Mouse (Mus musculus) forebrain, embryonic 10.5 days (tissue): Measurements from ENCODE around the gene Usp39. TPM values are rescaled to one million over a fixed set of nuclear protein-coding genes. Genes with fewer than 3 reads are reported as not detected.

Experiments
- DNase-seq: peaks from one replicate; pipeline ENCODE4 v3.0.0-alpha.2; 2017; ENCODE audit warnings: low spot score; ENCODE audit errors: extremely low spot score
- H3K27ac ChIP-seq: fragments of 300-500 bp; sonication (generic); 2 replicates; pipeline ENCODE4 v1.5.1; 2016; ENCODE audit warnings: mild to moderate bottlenecking
- H3K27me3 ChIP-seq: fragments of 300-500 bp; sonication (generic); 2 replicates; pipeline ENCODE4 v1.6.1; 2016; ENCODE audit warnings: mild to moderate bottlenecking; ENCODE audit not compliant: poor library complexity, severe bottlenecking
- H3K36me3 ChIP-seq: fragments of 300-500 bp; sonication (generic); replicated peaks from 2 replicates; pipeline ENCODE4 v1.6.1; 2016; ENCODE audit warnings: mild to moderate bottlenecking, moderate library complexity
- H3K4me1 ChIP-seq: fragments of 300-500 bp; sonication (generic); 2 replicates; pipeline ENCODE4 v1.6.1; 2016
- H3K4me3 ChIP-seq: fragments of 300-500 bp; sonication (generic); 2 replicates; pipeline ENCODE4 v1.5.1; 2016; ENCODE audit warnings: mild to moderate bottlenecking, moderate library complexity
- H3K9me3 ChIP-seq: fragments of 300-500 bp; sonication (generic); 2 replicates; pipeline ENCODE4 v1.6.1; 2016; ENCODE audit warnings: mild to moderate bottlenecking, moderate library complexity
- WGBS: fragments of 180-500 bp; shearing (Covaris S2); methylation state at CpG from one replicate; pipeline ENCODE4 v1.1.7; 2016; 5-methylcytosine and 5-hydroxymethylcytosine counted together
- polyA plus RNA-seq: library from polyadenylated mRNA; unstranded; fragments of >200 nt; fragmentation: Nextera tagmentation; extraction: Ambion mirVana; gene quantifications from 2 replicates; pipeline ENCODE4 v1.2.1, GENCODE M21; 2016

The Usp39 gene
- polyA plus RNA-seq, 1 experiment from 2014 or later: 90.1 TPM

- 83% methylated on average over 5 of the region's 5 CpGs for WGBS
- Histone ChIP-seq H3K4me3 (no peak overlapping the region), H3K27ac (no peak overlapping the region), H3K36me3 (peaks cover 100% of the 10 kb centered on the region), H3K27me3 (no peaks in the 10 kb centered on the region), H3K9me3 (no peaks in the 10 kb centered on the region), H3K4me1 (no peaks in the 10 kb centered on the region)
- no peak for DNase-seq
Observed at GRCm38 (mm10) chr6:72333111-72333510, 11.9 kb downstream of the Usp39 start.

- Histone ChIP-seq H3K27ac (no peak overlapping the region), H3K4me3 (no peak overlapping the region), H3K4me1 (no peaks in the 10 kb centered on the region), H3K36me3 (peaks cover 99% of the 10 kb centered on the region), H3K9me3 (no peaks in the 10 kb centered on the region), H3K27me3 (no peaks in the 10 kb centered on the region)
- WGBS: 94% methylated on average over 4 of the region's 4 CpGs
- DNase-seq: no peak
Observed at GRCm38 (mm10) chr6:72330133-72330532, 14.9 kb downstream of the Usp39 start.

GRCm38 (mm10) chr6:72329019-72329418, 16.0 kb downstream of the Usp39 start:
- Histone ChIP-seq H3K27ac (no peak overlapping the region), H3K4me1 (no peaks in the 10 kb centered on the region), H3K4me3 (no peak overlapping the region), H3K27me3 (no peaks in the 10 kb centered on the region), H3K9me3 (no peaks in the 10 kb centered on the region), H3K36me3 (peaks cover 99% of the 10 kb centered on the region)
- DNase-seq: no peak
- 94% methylated on average over 5 of the region's 5 CpGs for WGBS

GRCm38 (mm10) chr6:72326274-72326673, 18.7 kb downstream of the Usp39 start:
- Histone ChIP-seq H3K4me3 (no peak overlapping the region), H3K27ac (no peak overlapping the region), H3K27me3 (no peaks in the 10 kb centered on the region), H3K4me1 (no peaks in the 10 kb centered on the region), H3K36me3 (peaks cover 99% of the 10 kb centered on the region), H3K9me3 (no peaks in the 10 kb centered on the region)
- WGBS: 77% methylated on average over 6 of the region's 6 CpGs
- DNase-seq: no peak

- Histone ChIP-seq H3K36me3 (peaks cover 99% of the 10 kb centered on the region), H3K27ac (no peak overlapping the region), H3K27me3 (no peaks in the 10 kb centered on the region), H3K9me3 (no peaks in the 10 kb centered on the region), H3K4me3 (no peak overlapping the region), H3K4me1 (no peaks in the 10 kb centered on the region)
- WGBS: 92% methylated on average over 6 of the region's 6 CpGs
- no peak for DNase-seq
Observed at GRCm38 (mm10) chr6:72323786-72324508, 21.0 kb downstream of the Usp39 start.

GRCm38 (mm10) chr6:72322936-72323335, 22.0 kb downstream of the Usp39 start:
- Histone ChIP-seq H3K9me3 (no peaks in the 10 kb centered on the region), H3K36me3 (peaks cover 99% of the 10 kb centered on the region), H3K4me3 (no peak overlapping the region), H3K4me1 (no peaks in the 10 kb centered on the region), H3K27me3 (no peaks in the 10 kb centered on the region), H3K27ac (no peak overlapping the region)
- 94% methylated on average over 3 of the region's 3 CpGs for WGBS
- DNase-seq: no peak

- no peaks in the 10 kb centered on the region for H3K9me3 ChIP-seq
- no peak for DNase-seq
- no peak overlapping the region for H3K27ac ChIP-seq
- H3K4me3 ChIP-seq: no peak overlapping the region
- H3K27me3 ChIP-seq: no peaks in the 10 kb centered on the region
- no peaks in the 10 kb centered on the region for H3K4me1 ChIP-seq
- H3K36me3 ChIP-seq: peaks cover 97% of the 10 kb centered on the region
- WGBS: 88% methylated on average over 11 of the region's 11 CpGs
Observed at GRCm38 (mm10) chr6:72319019-72319418, 26.0 kb downstream of the Usp39 start.

GRCm38 (mm10) chr6:72318440-72318839, 26.5 kb downstream of the Usp39 start:
- H3K4me1 ChIP-seq: no peaks in the 10 kb centered on the region
- no peak overlapping the region for H3K27ac ChIP-seq
- no peaks in the 10 kb centered on the region for H3K9me3 ChIP-seq
- no peaks in the 10 kb centered on the region for H3K27me3 ChIP-seq
- 81% methylated on average over 5 of the region's 5 CpGs for WGBS
- no peak for DNase-seq
- no peak overlapping the region for H3K4me3 ChIP-seq
- peaks cover 97% of the 10 kb centered on the region for H3K36me3 ChIP-seq

- DNase-seq: no peak
- Histone ChIP-seq H3K9me3 (no peaks in the 10 kb centered on the region), H3K27me3 (no peaks in the 10 kb centered on the region), H3K4me1 (no peaks in the 10 kb centered on the region), H3K4me3 (no peak overlapping the region), H3K27ac (no peak overlapping the region), H3K36me3 (peaks cover 90% of the 10 kb centered on the region)
- 91% methylated on average over 1 of the region's 1 CpGs for WGBS
Observed at GRCm38 (mm10) chr6:72316044-72316443, 28.9 kb downstream of the Usp39 start.

GRCm38 (mm10) chr6:72315384-72315783, 29.6 kb downstream of the Usp39 start:
- Histone ChIP-seq H3K36me3 (peaks cover 83% of the 10 kb centered on the region), H3K27me3 (no peaks in the 10 kb centered on the region)
- 84% methylated on average over 2 of the region's 2 CpGs for WGBS

GRCm38 (mm10) chr6:72313124-72313867, 31.7 kb downstream of the Usp39 start:
- no peak for DNase-seq
- Histone ChIP-seq H3K27me3 (no peaks in the 10 kb centered on the region), H3K9me3 (no peaks in the 10 kb centered on the region), H3K27ac (no peak overlapping the region), H3K4me3 (no peak overlapping the region), H3K4me1 (no peaks in the 10 kb centered on the region), H3K36me3 (peaks cover 62% of the 10 kb centered on the region)
- 90% methylated on average over 11 of the region's 11 CpGs for WGBS

More at GRCm38 (mm10) chr6:72315384-72315783, 29.6 kb downstream of the Usp39 start:
- Histone ChIP-seq H3K27ac (no peak overlapping the region), H3K4me3 (no peak overlapping the region), H3K9me3 (no peaks in the 10 kb centered on the region), H3K4me1 (no peaks in the 10 kb centered on the region)
- no peak for DNase-seq

GRCm38 (mm10) chr6:72312198-72312597, 32.8 kb downstream of the Usp39 start:
- Histone ChIP-seq H3K4me1 (no peaks in the 10 kb centered on the region), H3K4me3 (no peak overlapping the region), H3K27ac (no peak overlapping the region), H3K9me3 (no peaks in the 10 kb centered on the region), H3K36me3 (peaks cover 51% of the 10 kb centered on the region), H3K27me3 (no peaks in the 10 kb centered on the region)
- 96% methylated on average over 3 of the region's 3 CpGs for WGBS
- no peak for DNase-seq

- Histone ChIP-seq H3K27me3 (no peaks in the 10 kb centered on the region), H3K4me3 (no peak overlapping the region), H3K9me3 (no peaks in the 10 kb centered on the region), H3K36me3 (no peaks in the 10 kb centered on the region), H3K27ac (0 out of 2 replicates have a peak overlapping the region, but pooled peaks have one; percentile 21), H3K4me1 (peaks cover 7% of the 10 kb centered on the region)
- 63% methylated on average over 9 of the region's 9 CpGs for WGBS
- DNase-seq: no peak
Observed at GRCm38 (mm10) chr6:72303510-72303909, 41.5 kb downstream of the Usp39 start.
